Mouse (Mus musculus) heart, adult 2 months (tissue): ENCODE data around the gene Ralgapa1.

Experiments used
- EP300 ChIP-seq: fragments of 200-500 bp; IDR thresholded peaks from 2 replicates; pipeline ENCODE4 v1.6.1; 2011; ENCODE audit warnings: low read depth, low read length, control low read depth; ENCODE audit not compliant: insufficient read depth
- POLR2A ChIP-seq: fragments of 200-500 bp; IDR thresholded peaks from 2 replicates; pipeline ENCODE4 v1.6.1; 2011; ENCODE audit warnings: mild to moderate bottlenecking, low read depth, low read length, control low read depth; ENCODE audit not compliant: insufficient read depth

DNA sequence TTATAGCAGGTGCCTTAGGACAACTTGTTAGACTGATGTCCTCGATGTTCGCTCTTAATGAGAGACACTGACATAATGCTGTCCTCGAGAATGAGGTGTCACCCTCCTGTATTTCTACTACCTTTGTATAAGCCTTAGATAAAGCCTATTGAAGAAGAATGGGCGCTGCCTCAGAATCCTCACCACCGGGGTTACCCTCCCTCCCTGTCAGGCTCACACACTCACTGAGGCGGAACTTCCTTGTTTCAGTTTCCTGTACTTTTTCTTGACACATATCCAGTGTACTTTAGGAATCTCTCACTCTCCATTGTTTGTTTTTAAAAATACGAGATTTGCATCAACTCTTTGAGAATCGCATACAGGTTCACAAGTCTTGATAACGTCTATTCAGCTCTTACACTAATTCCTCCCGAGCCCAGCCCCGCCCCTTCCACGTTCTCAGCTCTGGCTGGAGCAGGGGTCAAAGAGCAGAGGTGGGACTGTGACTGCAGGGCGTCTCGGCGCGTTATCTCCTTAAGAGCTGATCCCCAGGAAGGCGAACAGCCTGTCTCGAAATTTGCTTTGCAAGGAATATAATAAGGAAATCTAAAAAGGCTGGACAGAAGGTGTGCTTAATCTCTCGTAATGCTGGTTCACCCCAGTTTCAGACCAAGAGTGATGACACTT is 260.8 kb downstream of the Ralgapa1 start:
- TF ChIP-seq POLR2A, result no peak
- TF ChIP-seq EP300, result no peak
